Mouse (Mus musculus) hindbrain, postnatal 0 days (tissue): ENCODE data around the gene Nos2. TPM values are rescaled to one million over a fixed set of nuclear protein-coding genes. Genes with fewer than 3 reads are reported as not detected.

Source experiments
- ATAC-seq: fragments of 200-750 bp; cut with Nextera tagmentation; 2 replicates; pipeline ENCODE4 v1.8.0; 2017; ENCODE audit warnings: mild to moderate bottlenecking, moderate TSS enrichment, moderate library complexity
- DNase-seq: peaks from one replicate; pipeline ENCODE4 v3.0.0-alpha.2; 2015; ENCODE audit warnings: low spot score
- H3K27ac ChIP-seq: fragments of 300-500 bp; sonication (generic); 2 replicates; pipeline ENCODE4 v1.5.1; 2014; ENCODE audit warnings: mild to moderate bottlenecking
- H3K27me3 ChIP-seq: fragments of 300-500 bp; sonication (generic); 2 replicates; pipeline ENCODE4 v1.6.1; 2014; ENCODE audit warnings: low read length, mixed read lengths; ENCODE audit not compliant: insufficient read depth
- H3K36me3 ChIP-seq: fragments of 300-500 bp; sonication (generic); 2 replicates; pipeline ENCODE4 v1.6.1; 2014; ENCODE audit warnings: low read length, mixed read lengths; ENCODE audit not compliant: insufficient read depth
- H3K4me1 ChIP-seq: fragments of 300-500 bp; sonication (generic); 2 replicates; pipeline ENCODE4 v1.6.1; 2014; ENCODE audit warnings: antibody characterized with exemption, low read length, mixed read lengths; ENCODE audit not compliant: insufficient read depth
- H3K4me2 ChIP-seq: fragments of 300-500 bp; sonication (generic); 2 replicates; pipeline ENCODE4 v1.6.1; 2014; ENCODE audit warnings: low read depth, mild to moderate bottlenecking, low read length, moderate library complexity, mixed read lengths
- H3K4me3 ChIP-seq: fragments of 300-500 bp; sonication (generic); 2 replicates; pipeline ENCODE4 v1.5.1; 2014; ENCODE audit warnings: low read length
- H3K9ac ChIP-seq: fragments of 300-500 bp; sonication (generic); replicated peaks from 2 replicates; pipeline ENCODE4 v1.6.1; 2014; ENCODE audit warnings: mild to moderate bottlenecking, low read length, moderate library complexity, mixed read lengths
- H3K9me3 ChIP-seq: fragments of 300-500 bp; sonication (generic); 2 replicates; pipeline ENCODE4 v1.6.1; 2016; ENCODE audit warnings: low read length, mixed read lengths
- CTCF ChIP-seq: IDR thresholded peaks from 2 replicates; pipeline ENCODE4 v1.5.1; 2016; ENCODE audit warnings: antibody characterized with exemption, control low read depth, low read depth
- WGBS: fragments of 180-500 bp; shearing (Covaris S2); extraction: QIAGEN DNeasy Blood & Tissue Kit; methylation state at CpG from one replicate; pipeline ENCODE4 v1.1.7; 2014; 5-methylcytosine and 5-hydroxymethylcytosine counted together
- polyA plus RNA-seq: library from polyadenylated mRNA; unstranded; fragments of >200 nt; fragmentation: Nextera tagmentation; extraction: Ambion mirVana; gene quantifications from 2 replicates; pipeline ENCODE4 v1.2.1, GENCODE M21; 2015
- total RNA-seq: library from RNA; depleted of rRNA; stranded (reverse); fragments of >200 nt; gene quantifications from 2 replicates; pipeline ENCODE4 v1.2.3, GENCODE M21; 2014; rRNA removed

Nos2 gene
- total and polyA plus RNA-seq, 2 experiments from 2014 or later: 0.21 to 0.41 TPM

- 71% methylated on average over 7 of the region's 7 CpGs for WGBS
- Histone ChIP-seq H3K27ac (no peak overlapping the region), H3K4me3 (no peak overlapping the region), H3K4me2 (no peak overlapping the region), H3K36me3 (no peaks in the 10 kb centered on the region), H3K4me1 (no peaks in the 10 kb centered on the region), H3K27me3 (no peaks in the 10 kb centered on the region), H3K9ac (no peak overlapping the region), H3K9me3 (no peaks in the 10 kb centered on the region)
- ATAC-seq (no peak), DNase-seq (no peak)
- TF ChIP-seq CTCF: no peak
Observed at GRCm38 (mm10) chr11:79008891-79009290, 88.3 kb downstream of the Nos2 start.

Other genes with a start within 250 kb of the Nos2 start
- gene Nlk, start 223.4 kb upstream of the Nos2 start, total RNA-seq: 30.4 and 36.7 TPM in 2 replicates
- gene Nlk, start 223.4 kb upstream of the Nos2 start, polyA plus RNA-seq: 20.0 and 20.6 TPM in 2 replicates
- gene Ccnq, start 169.1 kb upstream of the Nos2 start, total RNA-seq: 35.9 and 39.0 TPM in 2 replicates
- 35.4 and 37.5 TPM in 2 replicates for gene Ccnq, start 169.1 kb upstream of the Nos2 start, polyA plus RNA-seq
- 17.5 and 44.2 TPM in 2 replicates for gene Lyrm9, start 94.2 kb upstream of the Nos2 start, total RNA-seq
- gene Lyrm9, start 94.2 kb upstream of the Nos2 start, polyA plus RNA-seq: 48.5 and 51.6 TPM in 2 replicates
- gene Lgals9, start 64.2 kb downstream of the Nos2 start, total RNA-seq: 19.0 and 21.8 TPM in 2 replicates
- gene Lgals9, start 64.2 kb downstream of the Nos2 start, polyA plus RNA-seq: 23.3 and 24.0 TPM in 2 replicates
- gene Ksr1, start 225.6 kb downstream of the Nos2 start, total RNA-seq: 48.0 and 51.3 TPM in 2 replicates
- 1.9 and 2.5 TPM in 2 replicates for gene Ksr1, start 225.6 kb downstream of the Nos2 start, polyA plus RNA-seq